Mouse (Mus musculus): ENCODE results near the gene Mmp19.

DNA sequence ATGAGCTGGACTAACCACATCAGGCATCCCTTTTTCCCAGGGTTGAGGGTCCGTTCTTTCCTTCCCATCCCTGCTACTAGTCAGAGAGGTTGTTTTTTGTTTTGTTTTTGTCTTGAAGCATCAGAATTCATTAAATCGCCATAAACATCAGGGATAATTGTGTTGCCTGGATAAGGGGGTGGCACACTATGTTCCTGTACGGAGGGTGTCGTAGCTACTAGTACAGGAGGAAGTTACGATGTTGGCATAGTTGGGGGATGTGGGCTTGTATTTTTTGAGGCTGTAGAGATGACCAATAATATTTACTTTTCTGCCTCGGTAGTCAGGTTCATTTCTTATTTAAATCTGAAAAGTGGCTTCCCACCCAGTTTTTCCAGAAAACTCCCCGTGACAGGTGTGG lies 47.5 kb upstream of the Mmp19 start:
- TF ChIP-seq CTCF (IDR thresholded peaks at IDR 0.05; ENCODE audit: low read depth, low read length) (no peak), POLR2A (IDR thresholded peaks at IDR 0.05; ENCODE audit: borderline replicate concordance, low read depth, low read length) (no peak)

Measured in bone marrow macrophage, adult 2 months (primary cell).